Mouse (Mus musculus) ES-E14 (cell line): ENCODE results near the gene Gramd1b. TPM values are rescaled to one million over a fixed set of nuclear protein-coding genes. Genes with fewer than 3 reads are reported as not detected.

Source experiments
- DNase-seq: peaks from one replicate; pipeline ENCODE4 v3.0.0-alpha.2; 2013; ENCODE audit warnings: low read depth, low spot score
- H3K27ac ChIP-seq: 2 replicates; pipeline ENCODE4 v1.5.1; 2012; ENCODE audit warnings: low read depth, mild to moderate bottlenecking, low read length, moderate library complexity, mixed read lengths; ENCODE audit not compliant: poor library complexity, insufficient read depth, severe bottlenecking
- H3K36me3 ChIP-seq: 2 replicates; pipeline ENCODE4 v1.6.1; 2012; ENCODE audit warnings: mild to moderate bottlenecking, low read length, moderate library complexity, mixed read lengths; ENCODE audit not compliant: control insufficient read depth, poor library complexity, insufficient read depth, severe bottlenecking
- H3K4me1 ChIP-seq, 2 experiments: fragments of 150-350 bp in 1 of 2; sonication (generic) in 1 of 2; 2 replicates each; pipeline ENCODE4 v1.6.1; 2012; ENCODE audit warnings: low read length in 2 of 2, mild to moderate bottlenecking in 1 of 2, mixed read lengths in 1 of 2; ENCODE audit not compliant: control insufficient read depth in 2 of 2, insufficient read depth in 2 of 2, poor library complexity in 1 of 2
- H3K4me3 ChIP-seq, 2 experiments: fragments of 150-350 bp in 1 of 2; sonication (generic) in 1 of 2; 2 replicates each; pipeline ENCODE4 v1.5.1; 2012; ENCODE audit warnings: low read length in 2 of 2, low read depth in 1 of 2, mild to moderate bottlenecking in 1 of 2, mixed read lengths in 1 of 2; ENCODE audit not compliant: insufficient read depth in 1 of 2, poor library complexity in 1 of 2, severe bottlenecking in 1 of 2
- H3K9ac ChIP-seq: 2 replicates; pipeline ENCODE4 v1.6.1; 2012; ENCODE audit warnings: low read depth, mild to moderate bottlenecking, low read length, mixed read lengths; ENCODE audit not compliant: poor library complexity, insufficient read depth, severe bottlenecking
- H3K9me3 ChIP-seq: fragments of 150-350 bp; sonication (generic); 2 replicates; pipeline ENCODE4 v1.6.1; 2012; ENCODE audit warnings: low read depth, mild to moderate bottlenecking, low read length; ENCODE audit not compliant: control insufficient read depth, insufficient read depth
- CHD2 ChIP-seq: IDR thresholded peaks from 2 replicates; pipeline ENCODE4 v1.6.1; 2014; ENCODE audit warnings: mild to moderate bottlenecking, low read depth, low read length, inconsistent platforms
- HCFC1 ChIP-seq: IDR thresholded peaks from 2 replicates; pipeline ENCODE4 v1.6.1; 2012; ENCODE audit warnings: low read length, inconsistent platforms, borderline replicate concordance; ENCODE audit not compliant: insufficient read depth
- MAFK ChIP-seq: IDR thresholded peaks from 2 replicates; pipeline ENCODE4 v1.6.1; 2014; ENCODE audit warnings: mild to moderate bottlenecking, low read depth, low read length, inconsistent platforms; ENCODE audit not compliant: insufficient read depth
- ZC3H11A ChIP-seq: IDR thresholded peaks from 2 replicates; pipeline ENCODE4 v1.6.1; 2012; ENCODE audit warnings: low read depth, mild to moderate bottlenecking, inconsistent platforms, low read length, borderline replicate concordance
- ZNF384 ChIP-seq: IDR thresholded peaks from 2 replicates; pipeline ENCODE4 v1.6.1; 2012; ENCODE audit warnings: low read depth, low read length, inconsistent platforms
- in situ Hi-C, 2 experiments: fragments of 600-800 bp; cut with MboI; formaldehyde crosslinking; loops; one replicate each; pipeline ENCODE4 v1.15.1; 2025; ENCODE audit warnings: low sequenced_read_pairs in 2 of 2, inconsistent platforms in 1 of 2; ENCODE audit not compliant: unreplicated experiment in 2 of 2
- total RNA-seq: library from RNA; depleted of rRNA; stranded (reverse); fragments of 300-350 nt; gene quantifications from 2 replicates; pipeline ENCODE4 v1.2.3, GENCODE M21; 2012

The Gramd1b gene
- total RNA-seq, 1 experiment: 24.1 TPM

DNA sequence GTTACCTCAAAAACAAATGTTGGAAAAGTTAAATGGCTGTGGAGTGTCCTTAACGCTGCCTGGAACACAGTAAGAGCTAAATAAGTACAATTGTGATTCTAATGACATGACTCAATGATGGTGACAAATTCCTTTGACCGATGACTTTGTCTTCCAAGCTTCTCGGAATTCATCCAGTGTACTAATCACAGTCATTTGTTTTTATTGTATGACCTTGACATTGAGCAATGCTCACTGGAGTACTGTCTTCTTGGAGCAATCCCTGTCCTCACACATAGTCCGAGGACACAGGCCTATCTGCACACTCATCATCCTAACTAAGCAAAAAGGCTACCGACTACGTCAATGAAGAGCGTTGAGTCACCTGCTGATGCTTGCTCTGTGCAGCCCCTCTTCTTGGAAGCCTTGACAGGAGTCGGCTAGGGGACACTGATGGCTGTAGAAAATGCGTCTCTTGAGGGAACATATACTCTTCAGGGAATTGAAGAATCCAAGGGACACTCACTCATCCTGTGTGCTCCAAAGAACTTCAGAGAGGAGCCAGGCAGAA lies 58.1 kb downstream of the Gramd1b start:
- H3K27ac ChIP-seq: no peak overlapping the region
- TF ChIP-seq CHD2: no peak
- TF ChIP-seq MAFK: no peak
- no peak for TF ChIP-seq ZC3H11A

GRCm38 (mm10) chr9:40469403-40470137 lies 61.6 kb downstream of the Gramd1b start:
- no peak for DNase-seq
- no peak overlapping the region for H3K27ac ChIP-seq

More for the DNA sequence above, 58.1 kb downstream of the Gramd1b start:
- H3K4me1 ChIP-seq: no peaks in the 10 kb centered on the region
- H3K9ac ChIP-seq: no peak overlapping the region
- H3K4me3 ChIP-seq: no peak overlapping the region
- in situ Hi-C loops: no loop called here
- no peaks in the 10 kb centered on the region for H3K9me3 ChIP-seq
- H3K36me3 ChIP-seq: no peaks in the 10 kb centered on the region
- DNase-seq: no peak

DNA sequence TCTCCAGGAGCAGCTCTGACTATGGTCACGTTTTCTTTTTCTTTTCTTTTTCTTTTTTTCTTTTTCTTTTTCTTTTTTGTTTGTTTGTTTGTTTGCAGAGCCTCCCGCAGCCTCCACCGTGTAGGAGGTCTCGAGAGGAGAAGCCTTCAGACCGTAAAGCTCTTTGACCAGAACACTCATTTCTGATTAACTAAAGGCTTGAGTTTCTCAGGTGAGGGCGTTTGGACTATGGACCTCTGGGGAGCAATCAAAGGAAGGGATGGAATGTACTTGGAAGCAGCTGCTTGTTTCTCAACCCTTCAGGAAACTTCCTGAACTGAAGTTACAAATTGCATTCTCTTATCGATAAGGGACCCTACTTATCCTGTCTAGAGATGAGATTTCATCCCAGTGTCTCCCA lies 64.4 kb downstream of the Gramd1b start:
- TF ChIP-seq MAFK (no peak), CHD2 (no peak), HCFC1 (no peak), ZC3H11A (no peak), ZNF384 (no peak)
- in situ Hi-C loops: no loop called here
- H3K9me3 ChIP-seq: no peaks in the 10 kb centered on the region

More at GRCm38 (mm10) chr9:40469403-40470137, 61.6 kb downstream of the Gramd1b start:
- Histone ChIP-seq H3K4me3 (no peak overlapping the region), H3K4me1 (no peaks in the 10 kb centered on the region), H3K36me3 (no peaks in the 10 kb centered on the region), H3K9ac (no peak overlapping the region), H3K9me3 (no peaks in the 10 kb centered on the region)
- TF ChIP-seq HCFC1 (no peak), ZNF384 (no peak)
- in situ Hi-C loops: no loop called here

GRCm38 (mm10) chr9:40465596-40465995 lies 65.6 kb downstream of the Gramd1b start:
- TF ChIP-seq ZNF384: no peak
- TF ChIP-seq HCFC1: no peak
- no peak for TF ChIP-seq MAFK
- TF ChIP-seq CHD2: no peak
- TF ChIP-seq ZC3H11A: no peak
- no peak for DNase-seq
- no peaks in the 10 kb centered on the region for H3K9me3 ChIP-seq
- no peak overlapping the region for H3K9ac ChIP-seq
- no peaks in the 10 kb centered on the region for H3K36me3 ChIP-seq
- in situ Hi-C loops: no loop called here
- no peak overlapping the region for H3K4me3 ChIP-seq
- no peak overlapping the region for H3K27ac ChIP-seq
- no peaks in the 10 kb centered on the region for H3K4me1 ChIP-seq

More for the DNA sequence above, 64.4 kb downstream of the Gramd1b start:
- Histone ChIP-seq H3K4me3 (no peak overlapping the region), H3K36me3 (no peaks in the 10 kb centered on the region), H3K27ac (no peak overlapping the region), H3K9ac (no peak overlapping the region), H3K4me1 (no peaks in the 10 kb centered on the region)
- no peak for DNase-seq

GRCm38 (mm10) chr9:40462401-40462800 lies 68.8 kb downstream of the Gramd1b start:
- H3K36me3 ChIP-seq: no peaks in the 10 kb centered on the region
- TF ChIP-seq MAFK: no peak
- TF ChIP-seq CHD2: no peak
- no peak for TF ChIP-seq HCFC1
- TF ChIP-seq ZC3H11A: no peak
- no peak for TF ChIP-seq ZNF384
- in situ Hi-C loops: no loop called here
- no peak overlapping the region for H3K9ac ChIP-seq
- no peak overlapping the region for H3K27ac ChIP-seq
- H3K9me3 ChIP-seq: no peaks in the 10 kb centered on the region
- DNase-seq: no peak
- H3K4me3 ChIP-seq: no peak overlapping the region
- no peaks in the 10 kb centered on the region for H3K4me1 ChIP-seq
